Mouse (Mus musculus): ENCODE results near the gene Bnc2.

Gene Bnc2

DNA sequence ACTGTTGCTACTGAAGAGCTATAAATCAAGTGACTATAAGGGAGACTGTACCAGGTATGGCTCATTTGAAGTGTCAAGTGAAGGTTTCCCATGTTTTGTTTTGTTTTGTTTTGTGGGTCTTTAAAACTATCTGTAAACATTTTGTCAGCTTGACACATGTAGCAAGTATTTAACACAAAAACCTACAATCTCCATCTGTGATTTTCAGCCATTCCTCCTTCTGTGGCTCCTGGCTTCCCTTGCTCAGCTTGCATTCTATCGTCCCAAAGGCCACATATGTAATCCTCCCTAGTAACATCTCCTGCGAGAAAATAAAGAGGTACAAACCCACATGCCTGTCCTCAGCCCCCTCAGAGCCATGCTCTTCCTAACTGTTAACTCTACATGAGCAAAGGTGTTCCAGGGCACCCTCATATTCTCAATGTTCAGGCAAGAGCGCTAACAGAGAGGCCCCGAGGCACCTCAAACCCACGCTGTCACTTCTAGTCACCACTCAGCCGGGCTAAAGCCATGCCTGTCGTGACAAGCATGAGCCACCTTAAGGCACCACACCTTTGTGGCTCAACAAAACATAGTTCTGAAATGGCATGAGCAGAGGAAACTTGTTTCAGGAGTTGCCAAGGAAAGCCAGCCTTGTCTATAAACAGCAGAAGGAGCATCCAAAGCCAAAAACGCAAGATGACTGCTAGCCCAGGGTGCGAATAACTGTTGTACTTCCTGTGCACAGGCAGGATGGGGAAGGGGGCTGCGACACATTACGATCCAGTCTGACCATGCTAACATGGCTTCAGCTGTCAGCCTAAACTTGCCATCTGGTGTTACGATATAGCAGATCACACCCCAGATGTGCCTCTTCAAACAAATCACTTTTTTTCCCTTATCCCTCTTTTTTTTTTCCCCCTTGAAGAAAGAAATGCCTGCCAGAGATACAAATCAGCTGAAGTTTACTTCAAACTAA is 42.0 kb downstream of the Bnc2 start:
- in situ Hi-C loops (cut with MboI, MseI): no loop called here

DNA sequence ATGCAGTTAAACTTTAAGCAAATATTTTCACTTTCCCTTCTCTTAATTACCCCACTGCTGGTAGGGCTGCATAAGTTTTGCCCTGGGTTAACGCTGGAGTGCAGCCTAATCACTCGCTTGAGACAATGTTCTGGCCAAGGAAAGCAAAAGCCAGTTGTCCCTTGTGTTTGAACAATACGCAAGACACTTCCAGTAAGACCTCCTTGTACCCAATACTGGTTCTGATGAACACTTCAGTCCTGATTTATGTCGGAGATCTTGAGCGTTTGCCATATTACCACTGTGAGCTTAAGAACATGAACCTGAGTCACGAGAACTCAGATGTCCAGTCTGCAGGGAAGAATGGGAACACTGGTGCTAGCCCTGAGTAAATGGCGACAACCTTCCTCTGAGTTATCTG is 47.5 kb downstream of the Bnc2 start:
- in situ Hi-C loops (cut with MboI, MseI): no loop called here

DNA sequence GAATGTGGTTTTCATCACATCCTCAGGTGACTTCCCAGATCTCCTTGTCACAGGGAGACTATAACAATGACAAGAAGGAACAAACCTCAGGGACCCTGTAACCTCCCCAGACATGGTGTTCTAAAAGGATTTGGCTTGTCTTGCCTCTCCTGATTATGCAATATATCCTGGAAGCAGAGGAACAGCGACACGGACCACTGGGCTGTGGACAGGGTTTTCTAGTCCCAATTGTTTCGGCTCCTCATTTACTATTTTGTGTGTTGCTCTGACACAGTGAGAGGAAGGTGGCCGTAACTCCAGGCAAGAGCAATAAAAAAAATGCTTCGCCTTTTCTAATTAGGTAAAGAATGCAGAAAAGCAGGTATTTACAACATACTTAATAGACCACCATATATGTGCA is 51.8 kb downstream of the Bnc2 start:
- in situ Hi-C loops (cut with MboI, MseI): loop anchor here in 1 of 2 experiments (5.0 kb wide), 1 partner anchor 89 kb away; no protein-coding TSS in a partner anchor

DNA sequence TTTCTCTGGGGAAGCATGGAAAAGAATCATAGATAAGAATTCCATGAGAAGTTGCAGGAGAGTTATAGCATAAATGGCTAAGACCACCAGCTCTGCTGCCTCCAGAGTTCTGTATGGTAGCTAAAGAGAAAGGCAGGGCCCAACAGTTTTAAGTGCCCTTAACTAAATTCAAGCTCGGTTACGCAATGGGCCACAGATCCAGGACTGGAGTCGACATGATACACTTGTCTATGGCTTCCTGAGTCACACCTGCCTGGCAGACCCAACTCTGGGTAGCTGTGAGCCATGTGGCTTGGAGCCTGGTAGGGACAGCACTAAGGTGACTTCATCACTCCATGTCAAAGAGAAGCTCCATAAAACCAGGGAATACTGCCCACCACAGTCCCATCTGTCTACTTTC is 53.3 kb downstream of the Bnc2 start:
- in situ Hi-C loops (cut with MboI, MseI): loop anchor here in 1 of 2 experiments (5.0 kb wide), 1 partner anchor 91 kb away; no protein-coding TSS in a partner anchor

DNA sequence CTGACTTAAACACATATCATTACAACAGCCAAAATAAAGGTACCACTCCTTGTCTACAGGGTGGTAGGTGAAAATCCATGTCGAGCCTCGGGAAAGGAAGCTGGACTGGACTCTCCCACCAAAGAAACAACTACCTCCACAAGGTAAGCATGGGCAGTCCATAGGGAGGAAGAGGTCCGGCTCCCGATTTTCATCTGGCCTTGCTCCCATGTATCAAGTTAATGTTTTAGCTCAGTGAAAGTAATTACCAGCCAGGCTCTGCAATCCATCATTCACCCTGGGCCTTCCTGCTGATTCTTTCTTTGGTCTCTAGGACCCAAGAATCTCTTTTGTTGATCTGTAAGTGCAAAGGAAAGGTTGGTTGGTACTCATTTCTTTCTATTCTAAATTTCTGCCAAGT is 65.2 kb downstream of the Bnc2 start:
- in situ Hi-C loops (cut with MboI, MseI): no loop called here

DNA sequence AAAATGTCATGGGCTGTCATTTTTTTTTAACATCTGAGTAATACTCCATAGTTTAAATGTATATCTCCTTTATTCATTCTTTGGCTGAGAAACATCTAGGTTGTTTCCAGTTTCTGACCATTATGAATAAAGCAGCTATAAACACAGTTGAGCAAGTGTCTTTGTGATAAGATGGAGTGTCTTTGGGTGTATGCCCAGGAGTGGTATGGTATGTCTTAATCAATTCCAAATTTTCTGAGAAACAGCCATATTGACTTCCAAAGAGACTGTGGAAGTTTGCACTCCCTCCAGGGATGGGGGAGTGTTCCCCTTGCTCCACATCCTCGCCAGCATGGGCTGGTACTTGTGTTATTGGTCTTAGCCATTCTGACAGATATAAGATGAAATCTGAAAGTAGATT is 70.6 kb downstream of the Bnc2 start:
- in situ Hi-C loops (cut with MboI, MseI): no loop called here

DNA sequence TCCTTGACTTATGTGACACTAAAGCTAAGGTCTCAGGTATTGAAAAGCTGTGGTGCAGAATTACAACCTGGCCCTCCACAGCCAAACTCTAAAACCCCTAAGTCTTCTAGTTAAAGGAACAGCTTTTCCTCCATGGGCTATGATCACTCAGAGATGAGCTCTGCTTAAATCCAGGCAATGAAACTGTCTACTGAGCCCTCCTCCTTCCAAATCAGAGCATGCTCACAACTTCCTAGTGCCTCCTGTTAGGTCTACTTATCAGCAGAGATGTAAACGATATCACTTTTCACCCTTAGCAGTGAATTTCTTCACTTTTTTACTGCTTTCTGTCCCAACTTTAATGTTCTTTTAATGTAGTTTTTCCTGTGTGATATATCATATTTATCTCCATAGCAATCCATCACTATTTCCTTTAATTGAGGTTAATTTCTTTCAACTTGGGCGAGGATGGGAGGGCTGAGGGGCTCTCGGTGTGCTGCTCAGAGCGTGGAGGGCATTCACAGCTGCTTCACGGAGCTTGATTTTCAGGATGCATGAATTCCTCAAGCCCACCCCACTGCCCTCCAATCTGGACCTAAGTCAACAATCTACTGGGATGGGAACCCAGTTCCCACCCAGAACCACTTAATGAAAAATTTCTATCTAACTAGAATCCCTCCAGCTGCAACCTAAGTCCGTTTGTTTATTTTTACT is 94.7 kb downstream of the Bnc2 start:
- in situ Hi-C loops (cut with MboI, MseI): no loop called here

DNA sequence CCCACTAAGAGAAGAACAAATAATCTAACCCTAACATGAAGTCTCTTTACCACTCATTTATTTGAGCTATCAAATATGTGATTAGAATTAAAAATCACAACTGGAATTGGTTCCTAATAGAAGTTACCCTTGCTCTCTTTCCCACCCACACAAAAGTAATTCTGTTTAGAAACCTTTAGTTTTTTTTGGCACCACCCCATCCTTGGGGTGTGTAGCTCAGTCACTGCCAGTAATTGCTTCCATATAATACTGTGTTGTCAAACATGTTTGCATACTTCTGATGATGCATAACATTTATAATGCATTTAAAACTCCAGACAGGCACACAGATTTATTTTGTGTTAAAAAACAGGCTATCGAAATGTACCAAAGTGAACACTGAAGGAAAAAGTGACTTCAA is 96.8 kb downstream of the Bnc2 start:
- in situ Hi-C loops (cut with MboI, MseI): loop anchor here in 1 of 2 experiments (10.0 kb wide), 1 partner anchor 303 kb away; no protein-coding TSS in a partner anchor

DNA sequence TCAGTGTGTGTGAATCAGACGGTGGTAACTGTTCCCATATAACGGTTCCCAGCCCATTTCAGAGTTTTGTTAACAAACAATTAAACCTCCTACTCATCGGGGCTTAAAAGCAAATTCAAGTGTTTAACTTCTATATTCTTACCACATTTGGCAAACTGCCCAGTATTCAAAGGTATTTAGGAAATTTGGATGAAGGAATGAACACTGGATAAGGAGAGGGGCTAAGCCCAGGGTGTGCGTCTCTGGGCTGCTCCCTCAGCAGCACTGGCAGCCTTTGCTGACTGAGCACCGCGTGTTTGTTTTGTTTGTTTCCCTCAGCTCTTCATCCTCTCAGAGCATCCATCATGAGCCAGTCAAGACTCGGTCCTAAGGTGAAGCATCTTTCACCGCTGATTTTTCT is 109.0 kb downstream of the Bnc2 start:
- in situ Hi-C loops (cut with MboI, MseI): no loop called here

DNA sequence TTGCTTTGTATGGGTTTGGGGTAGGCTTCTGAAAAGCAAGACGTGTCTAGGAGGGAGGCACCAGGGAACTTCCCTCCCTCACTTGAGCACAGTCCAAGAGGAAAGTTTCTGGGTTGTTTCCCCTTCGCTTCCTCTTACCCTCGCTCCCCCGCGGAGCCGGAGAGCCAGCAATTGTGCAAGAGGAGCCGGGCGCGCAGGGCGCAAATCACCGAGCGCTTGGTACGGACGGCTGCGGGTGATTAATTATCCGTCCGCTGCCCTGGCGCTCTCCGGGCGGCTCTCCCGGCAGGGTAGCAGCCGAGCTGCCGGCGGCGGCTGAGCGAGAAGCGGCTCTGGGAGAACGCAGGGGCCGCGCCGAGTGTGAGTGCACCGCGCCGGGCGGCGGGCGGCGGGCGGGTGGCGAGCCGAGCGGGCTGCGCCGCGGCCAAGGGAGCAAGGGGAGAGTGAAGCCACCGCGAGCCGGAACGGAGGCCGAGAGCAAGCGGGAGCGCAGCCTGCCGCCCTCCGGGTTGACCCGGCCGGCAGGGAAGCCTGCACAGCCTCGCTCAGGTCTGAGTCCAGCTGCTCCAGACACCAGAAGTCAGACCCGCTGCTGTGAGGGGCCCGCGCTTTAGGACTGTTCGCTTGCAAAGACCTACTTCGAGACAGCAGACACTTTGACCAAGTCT is 129.7 kb downstream of the Bnc2 start:
- in situ Hi-C loops (cut with MboI, MseI): loop anchor here in 1 of 2 experiments (10.0 kb wide), 1 partner anchor 471 kb away; no protein-coding TSS in a partner anchor

DNA sequence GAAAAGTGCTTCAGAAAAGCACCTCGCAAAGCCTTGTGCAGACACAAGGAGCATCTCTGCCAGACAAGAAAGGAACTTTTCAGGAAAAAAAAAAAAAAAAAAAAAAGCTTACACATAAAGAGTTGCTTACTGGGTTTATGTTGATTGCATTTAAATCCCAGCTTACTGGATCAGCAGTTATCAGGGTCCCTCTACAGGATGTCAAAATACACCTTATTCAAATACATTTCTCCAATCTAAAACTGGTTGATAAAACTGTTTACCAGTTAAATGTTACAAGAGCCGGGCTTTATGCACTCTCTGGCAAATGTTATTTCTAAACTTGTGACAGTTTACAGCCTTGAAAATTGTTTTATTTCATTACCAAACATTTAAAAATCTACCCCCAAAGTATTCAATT is 130.4 kb downstream of the Bnc2 start:
- in situ Hi-C loops (cut with MboI, MseI): loop anchor here in 1 of 2 experiments (10.0 kb wide), 1 partner anchor 470 kb away; no protein-coding TSS in a partner anchor

DNA sequence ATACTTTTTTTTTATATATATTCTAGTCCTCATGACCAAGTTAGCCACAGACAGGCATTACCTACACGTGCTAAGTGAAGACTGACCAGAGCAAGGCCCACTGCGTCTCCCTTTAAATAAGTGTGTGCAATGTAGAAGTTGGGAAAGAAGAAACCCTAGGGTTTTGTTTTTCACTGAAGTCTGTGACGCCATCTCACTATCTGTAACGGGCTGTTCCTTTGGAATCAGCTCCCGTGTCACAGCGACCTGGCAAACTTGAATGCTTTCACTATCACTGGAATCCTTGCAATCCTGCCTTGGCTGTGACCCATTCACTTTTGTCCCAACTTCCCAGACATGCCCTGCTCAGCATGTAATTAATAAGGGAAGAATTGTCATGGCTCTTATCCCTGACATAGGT is 134.5 kb downstream of the Bnc2 start:
- in situ Hi-C loops (cut with MboI, MseI): loop anchor here in 1 of 2 experiments (10.0 kb wide), 1 partner anchor 466 kb away; no protein-coding TSS in a partner anchor

DNA sequence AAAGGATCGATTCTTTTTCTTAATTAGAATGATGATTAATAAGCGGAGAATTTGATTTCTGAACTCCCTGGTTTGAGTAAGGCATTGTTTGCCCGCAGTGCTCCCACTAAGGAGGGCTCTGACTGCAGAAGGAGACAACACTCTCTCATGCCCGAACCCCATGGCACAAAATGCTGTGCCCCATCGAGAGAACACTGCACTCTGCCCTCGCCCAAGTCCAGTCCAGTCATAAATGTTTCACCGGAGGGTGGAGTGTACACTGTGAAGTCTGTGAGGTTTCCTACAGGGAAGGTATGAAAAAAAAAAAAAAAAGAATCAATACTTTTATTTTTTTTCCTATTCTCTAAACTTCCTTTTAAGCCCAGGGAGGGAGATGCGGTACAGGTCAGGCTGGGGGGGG is 135.7 kb downstream of the Bnc2 start:
- in situ Hi-C loops (cut with MboI, MseI): no loop called here

DNA sequence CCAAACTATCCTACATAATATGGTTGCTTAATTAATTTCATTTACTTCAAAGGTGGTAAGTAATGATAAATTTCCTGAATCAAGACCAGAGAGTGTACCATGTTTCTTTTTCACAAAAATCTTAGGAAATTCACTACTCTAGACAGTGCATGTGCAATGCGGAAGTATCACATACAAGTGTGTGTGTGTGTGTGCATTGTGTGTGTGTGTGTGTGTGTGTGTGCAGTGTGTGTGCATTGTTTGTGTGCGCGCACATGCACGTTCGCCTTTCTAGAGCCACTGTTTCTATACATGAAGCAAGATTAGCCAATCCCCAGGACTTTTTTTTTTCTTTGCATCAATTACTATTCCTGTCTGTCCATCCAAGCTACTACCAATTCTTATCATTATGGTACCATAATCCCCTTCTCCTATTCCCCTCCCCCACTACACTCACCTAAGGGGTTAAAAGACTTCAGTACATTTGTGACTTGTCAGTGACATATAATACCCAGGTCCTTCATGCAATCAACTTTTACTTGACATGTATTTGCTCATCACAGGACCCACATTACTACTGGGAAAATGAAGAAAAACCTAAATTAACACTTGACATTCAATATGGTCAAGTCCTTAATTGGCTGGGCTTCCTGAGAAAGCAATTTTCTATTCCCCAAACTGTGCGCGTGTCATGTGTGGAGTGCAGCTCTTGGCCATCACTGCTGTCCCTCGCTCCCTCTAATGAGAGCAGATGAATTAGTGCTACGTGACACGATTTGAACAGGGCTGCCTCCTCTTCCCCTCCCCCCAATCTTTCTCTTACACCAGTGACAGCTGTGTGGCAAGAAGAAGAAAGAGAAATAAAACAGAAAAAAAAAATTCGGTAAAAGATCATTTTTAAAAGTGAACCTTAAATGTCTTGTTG is 145.9 kb downstream of the Bnc2 start:
- in situ Hi-C loops (cut with MboI, MseI): no loop called here

DNA sequence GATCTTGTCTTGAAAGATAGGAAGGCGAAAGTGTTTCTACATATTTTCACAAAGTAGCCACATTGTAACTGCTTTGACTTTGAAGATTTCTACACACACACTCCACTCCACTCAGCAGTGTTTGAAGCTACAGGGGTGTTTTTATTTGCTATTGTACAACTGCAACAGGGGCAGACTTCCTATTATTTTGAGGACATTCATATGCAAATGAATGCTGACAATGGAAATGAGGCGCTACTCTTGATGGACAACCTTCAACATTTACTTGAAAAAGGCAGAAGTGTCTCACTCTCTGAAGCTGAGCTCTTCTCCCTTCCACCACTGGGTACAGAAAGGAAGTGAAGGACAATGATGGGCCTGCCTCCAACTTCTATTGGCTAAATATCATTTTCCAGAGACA is 146.7 kb downstream of the Bnc2 start:
- in situ Hi-C loops (cut with MboI, MseI): no loop called here

DNA sequence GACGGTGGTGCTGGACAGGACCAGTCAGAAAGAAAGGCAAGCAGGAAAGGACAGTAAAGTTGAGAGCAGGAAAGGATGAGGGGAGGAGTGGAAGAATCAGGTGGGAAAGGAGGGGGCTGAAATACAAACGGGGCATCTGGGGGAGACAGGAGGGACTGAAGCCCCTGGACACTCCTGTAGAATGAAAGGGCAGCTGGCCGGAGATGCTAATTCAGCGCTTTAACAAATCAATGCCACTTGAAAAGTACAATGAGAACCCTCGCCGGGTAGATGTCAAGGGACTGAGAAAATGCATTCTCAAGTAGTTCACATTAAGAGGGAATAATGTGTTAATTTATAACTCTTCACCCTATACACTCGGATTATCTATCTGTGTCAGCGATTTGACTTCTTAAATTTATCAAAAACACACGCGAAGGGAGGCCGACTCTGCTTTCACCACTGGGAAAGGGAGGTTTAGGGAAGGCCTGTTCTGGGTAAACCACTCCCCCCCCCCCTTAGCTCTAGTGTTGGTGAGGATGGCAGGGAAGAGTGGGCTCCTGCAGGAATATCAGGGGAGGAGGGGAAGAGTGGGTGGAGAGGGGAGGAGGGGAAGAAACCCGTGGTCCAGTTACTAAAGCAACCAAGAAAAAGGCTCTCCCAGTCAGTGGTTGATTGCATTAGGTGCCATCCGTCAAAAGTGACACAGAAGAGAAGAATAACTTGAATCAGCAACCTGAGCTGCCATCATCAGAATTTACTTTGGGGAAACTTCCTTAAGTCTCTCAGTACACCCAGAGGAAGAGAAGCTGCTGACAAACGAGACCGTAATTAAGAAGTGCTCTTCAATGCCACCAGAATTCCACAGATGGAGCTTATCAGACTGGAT is 147.8 kb downstream of the Bnc2 start:
- in situ Hi-C loops (cut with MboI, MseI): no loop called here

DNA sequence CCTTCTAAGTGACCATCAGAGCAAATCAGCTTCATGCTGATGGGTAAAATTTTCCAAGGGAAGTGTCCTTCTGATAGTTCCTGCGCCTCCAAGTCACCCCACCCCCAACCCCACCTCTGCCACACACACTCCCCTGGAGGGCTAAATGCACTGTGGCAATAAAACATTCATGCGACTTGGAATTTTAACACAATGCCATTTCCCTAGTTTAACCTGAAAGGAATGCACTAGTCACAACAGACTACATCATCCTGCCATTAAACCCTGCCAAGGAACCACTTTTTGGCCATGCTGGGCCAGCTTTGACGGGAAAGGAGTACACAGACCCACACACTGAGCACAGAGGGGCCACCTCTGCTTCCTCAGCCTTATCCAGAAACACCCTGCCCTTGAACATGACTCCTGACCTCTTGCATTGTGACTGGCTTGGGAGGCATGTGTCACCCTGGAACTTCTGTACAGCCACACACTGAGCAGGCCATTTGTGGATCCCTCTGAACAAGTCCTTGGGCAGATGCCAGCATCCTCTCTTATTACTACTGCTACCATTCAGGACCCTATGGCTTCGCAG is 151.3 kb downstream of the Bnc2 start:
- in situ Hi-C loops (cut with MboI, MseI): no loop called here

DNA sequence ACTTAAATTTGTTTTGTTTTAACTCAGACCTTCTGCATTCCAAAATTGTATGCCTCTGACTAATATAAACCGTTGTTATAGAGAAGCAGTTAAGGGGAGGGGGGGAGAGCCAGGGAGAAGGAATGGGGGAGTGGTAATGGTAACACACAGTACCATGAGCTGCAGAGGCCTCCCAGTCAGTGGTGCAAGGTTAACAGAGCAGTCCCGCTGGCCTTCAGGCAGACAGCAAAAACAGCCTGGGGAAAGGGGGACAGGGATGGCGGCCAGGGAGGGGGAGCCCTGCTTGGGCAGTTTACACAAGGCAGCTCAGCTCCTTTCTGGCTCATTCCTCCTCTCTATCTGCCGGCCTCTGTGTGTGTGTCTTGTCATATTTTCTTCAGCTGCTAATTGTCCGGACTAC is 151.9 kb downstream of the Bnc2 start:
- in situ Hi-C loops (cut with MboI, MseI): no loop called here

DNA sequence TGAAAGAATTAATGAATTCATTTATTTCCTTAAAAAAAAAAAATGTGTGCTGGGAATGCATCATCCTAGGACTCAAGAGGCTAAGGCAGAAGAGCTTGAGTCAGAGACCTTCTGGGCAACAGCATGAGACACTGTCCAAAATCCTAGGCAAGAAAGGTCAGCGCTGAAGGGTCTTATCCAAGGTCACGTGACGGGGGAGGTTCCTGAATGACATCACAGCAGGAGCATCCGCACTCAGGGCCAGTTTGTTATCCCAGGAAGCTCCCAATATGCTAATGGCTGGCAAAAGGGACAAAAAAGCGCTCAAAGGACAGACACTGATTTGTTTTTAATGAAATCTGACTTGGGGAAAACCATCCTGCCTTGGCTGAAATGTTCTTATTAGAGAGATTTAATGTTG is 153.5 kb downstream of the Bnc2 start:
- in situ Hi-C loops (cut with MboI, MseI): no loop called here

All from T-helper 17 cell (primary cell).